Mouse (Mus musculus): ENCODE measurements around the gene Nradd.

DNA sequence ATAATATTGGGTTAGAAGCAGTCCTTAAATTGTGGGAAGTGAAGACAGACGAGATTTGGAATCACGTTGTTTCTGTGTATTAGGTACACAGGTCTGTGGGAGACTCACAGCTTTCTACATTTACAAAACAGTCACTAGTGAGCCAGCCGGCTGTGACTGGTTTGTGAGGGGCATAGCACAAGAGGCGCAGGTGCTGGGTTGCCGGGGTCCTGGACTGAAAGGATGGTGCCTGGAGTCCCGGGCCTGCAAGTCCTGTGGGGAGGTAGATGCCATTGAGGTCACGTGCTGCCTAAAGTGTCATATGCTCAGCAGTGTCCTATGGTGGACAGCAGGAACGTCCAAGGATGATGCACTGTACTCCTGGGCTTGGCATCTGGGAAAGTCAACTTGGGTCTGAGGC lies 42.1 kb upstream of the Nradd start:
- TF ChIP-seq POLR2A (IDR thresholded peaks at IDR 0.05; ENCODE audit: low read depth, low read length) = no peak
- no peak for TF ChIP-seq CTCF (IDR thresholded peaks at IDR 0.05; ENCODE audit: extremely low read depth, insufficient read length, insufficient replicate concordance, low read depth, low read length)

Measured in small intestine, adult 2 months (tissue).